Mouse (Mus musculus) thymus, adult 2 months (tissue): Measurements from ENCODE around the gene Car12.

ENCODE experiments used
- CTCF ChIP-seq: fragments of 200-500 bp; IDR thresholded peaks from 2 replicates; pipeline ENCODE4 v1.5.1; 2012; ENCODE audit warnings: mild to moderate bottlenecking, control low read depth, low read length, moderate library complexity, borderline replicate concordance; ENCODE audit not compliant: control insufficient read depth, poor library complexity, insufficient read depth; ENCODE audit errors: extremely low read depth
- POLR2A ChIP-seq: fragments of 200-500 bp; IDR thresholded peaks from 2 replicates; pipeline ENCODE4 v1.6.1; 2012; ENCODE audit warnings: mild to moderate bottlenecking, low read length, control low read depth, moderate library complexity; ENCODE audit not compliant: control insufficient read depth, poor library complexity, insufficient read depth; ENCODE audit errors: extremely low read depth

- no peak for TF ChIP-seq POLR2A
- TF ChIP-seq CTCF = no peak
Measured at GRCm38 (mm10) chr9:66699748-66700147, 13.7 kb upstream of the Car12 start.
